Mouse (Mus musculus): ENCODE measurements around the gene Adamts13.

The Adamts13 gene

GRCm38 (mm10) chr2:27028437-27029015 lies 55.3 kb downstream of the Adamts13 start:
- no peak for DNase-seq (ENCODE audit: extremely low read depth, insufficient read length, low spot score)

- DNase-seq (ENCODE audit: extremely low read depth, insufficient read length, low spot score): no peak
Observed at GRCm38 (mm10) chr2:27032361-27032760, 59.1 kb downstream of the Adamts13 start.

- DNase-seq (ENCODE audit: extremely low read depth, insufficient read length, low spot score): no peak
Observed at GRCm38 (mm10) chr2:27036003-27036402, 62.8 kb downstream of the Adamts13 start.

GRCm38 (mm10) chr2:27037008-27037407 lies 63.8 kb downstream of the Adamts13 start:
- no peak for DNase-seq (ENCODE audit: extremely low read depth, insufficient read length, low spot score)

GRCm38 (mm10) chr2:27038596-27038995 lies 65.4 kb downstream of the Adamts13 start:
- DNase-seq (ENCODE audit: extremely low read depth, insufficient read length, low spot score): no peak

- no peak for DNase-seq (ENCODE audit: extremely low read depth, insufficient read length, low spot score)
Observed at GRCm38 (mm10) chr2:27039286-27039685, 66.1 kb downstream of the Adamts13 start.

- peak; percentile 57 for DNase-seq (ENCODE audit: extremely low read depth, insufficient read length, low spot score)
Observed at GRCm38 (mm10) chr2:27042131-27042844, 69.1 kb downstream of the Adamts13 start.

GRCm38 (mm10) chr2:27043461-27043860 lies 70.2 kb downstream of the Adamts13 start:
- DNase-seq (ENCODE audit: extremely low read depth, insufficient read length, low spot score): no peak

- no peak for DNase-seq (ENCODE audit: extremely low read depth, insufficient read length, low spot score)
Observed at GRCm38 (mm10) chr2:27044166-27044565, 71.0 kb downstream of the Adamts13 start.

- DNase-seq (ENCODE audit: extremely low read depth, insufficient read length, low spot score): no peak
Observed at GRCm38 (mm10) chr2:27044641-27045040, 71.4 kb downstream of the Adamts13 start.

GRCm38 (mm10) chr2:27045979-27046770 lies 73.0 kb downstream of the Adamts13 start:
- no peak for DNase-seq (ENCODE audit: extremely low read depth, insufficient read length, low spot score)

GRCm38 (mm10) chr2:27049408-27049807 lies 76.2 kb downstream of the Adamts13 start:
- no peak for DNase-seq (ENCODE audit: extremely low read depth, insufficient read length, low spot score)

- DNase-seq (ENCODE audit: extremely low read depth, insufficient read length, low spot score): no peak
Observed at GRCm38 (mm10) chr2:27058251-27058650, 85.0 kb downstream of the Adamts13 start.

- no peak for DNase-seq (ENCODE audit: extremely low read depth, insufficient read length, low spot score)
Observed at GRCm38 (mm10) chr2:27058751-27059150, 85.5 kb downstream of the Adamts13 start.

- DNase-seq (ENCODE audit: extremely low read depth, insufficient read length, low spot score): no peak
Observed at GRCm38 (mm10) chr2:27059187-27059586, 86.0 kb downstream of the Adamts13 start.

All from 3134 (cell line).